Mouse (Mus musculus): ENCODE results near the gene Stat6. TPM values are rescaled to one million over a fixed set of nuclear protein-coding genes. Genes with fewer than 3 reads are reported as not detected.
A peak's percentile ranks its signal among the peaks of the same experiment; 100 is the strongest.
"Not testable (repeated sequence)": the region's sequence is repeated elsewhere in the genome, so short reads cannot be mapped to it uniquely, and the experiment has no call there.

Gene Stat6
- polyA plus RNA-seq, 1 experiment from 2014 or later, result 5.0 TPM

GRCm38 (mm10) chr10:127631261-127632214 lies 11.2 kb upstream of the Stat6 start:
- Histone ChIP-seq H3K4me1 (no peaks in the 10 kb centered on the region), H3K27ac (replicated peaks) (no peak overlapping the region), H3K4me3 (replicated peaks) (no peak overlapping the region), H3K9ac (replicated peaks) (no peak overlapping the region), H3K9me3 (replicated peaks) (no peaks in the 10 kb centered on the region), H3K4me2 (no peak overlapping the region), H3K36me3 (no peaks in the 10 kb centered on the region), H3K27me3 (replicated peaks) (no peaks in the 10 kb centered on the region)
- WGBS, result 89% methylated on average over 10 of the region's 10 CpGs
- ATAC-seq (ENCODE audit: low FRiP score), result no peak

DNA sequence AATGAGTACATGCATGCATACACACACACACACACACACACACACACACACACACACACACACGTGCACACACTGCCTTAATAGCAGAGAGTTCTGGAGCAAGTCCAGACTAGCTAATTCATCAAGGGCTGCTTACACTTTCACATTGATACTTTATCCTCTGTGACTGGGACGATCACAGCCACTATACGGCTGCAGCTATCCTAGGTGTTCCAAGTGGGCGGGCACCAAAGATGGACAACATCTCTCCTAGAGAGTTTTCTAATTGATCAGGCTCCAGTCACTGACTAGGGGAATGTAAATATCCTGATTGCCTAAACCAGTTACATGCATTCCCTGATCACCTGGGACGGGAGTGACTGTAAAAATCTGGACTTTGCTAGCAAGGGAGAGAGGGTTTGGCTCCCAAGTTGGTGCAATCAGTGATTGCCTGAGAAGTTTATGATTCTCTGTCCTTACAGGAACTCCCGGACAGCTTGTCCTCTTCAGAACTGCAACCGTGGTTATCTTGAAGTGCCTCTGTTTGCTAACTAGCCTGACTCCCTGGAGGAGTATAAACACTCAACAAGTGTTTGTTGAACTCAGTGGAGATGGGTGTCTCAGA lies 10.0 kb upstream of the Stat6 start:
- 68% methylated on average over 7 of the region's 7 CpGs for WGBS
- no peak overlapping the region for H3K4me2 ChIP-seq
- no peak overlapping the region for H3K9ac ChIP-seq (replicated peaks)
- H3K27ac ChIP-seq (replicated peaks), result no peak overlapping the region
- H3K36me3 ChIP-seq, result no peaks in the 10 kb centered on the region
- no peak overlapping the region for H3K4me3 ChIP-seq (replicated peaks)
- no peak for ATAC-seq (ENCODE audit: low FRiP score)
- no peaks in the 10 kb centered on the region for H3K4me1 ChIP-seq
- no peaks in the 10 kb centered on the region for H3K27me3 ChIP-seq (replicated peaks)
- H3K9me3 ChIP-seq (replicated peaks), result no peaks in the 10 kb centered on the region

DNA sequence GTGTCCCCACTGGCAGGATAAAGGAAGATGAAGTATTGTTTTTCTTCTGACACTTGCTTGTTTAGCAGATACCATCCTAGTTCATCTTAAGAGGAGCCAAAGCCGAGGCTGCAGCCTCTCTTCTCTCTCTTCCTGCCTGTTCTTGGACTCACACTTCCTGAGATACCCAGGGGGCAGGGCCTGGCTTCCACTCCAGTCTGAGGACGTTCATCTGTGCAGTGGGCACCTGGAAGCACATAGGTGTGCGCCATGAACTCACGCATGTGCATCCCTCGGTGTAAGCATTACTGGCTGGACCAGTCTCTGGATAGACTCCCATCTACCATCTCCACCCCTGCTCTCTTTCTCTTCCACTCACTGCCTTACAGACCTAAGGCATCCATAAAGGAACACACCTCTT lies 2.4 kb upstream of the Stat6 start:
- Histone ChIP-seq H3K4me3 (replicated peaks) (no peak overlapping the region), H3K9ac (replicated peaks) (no peak overlapping the region), H3K27me3 (replicated peaks) (peaks cover 31% of the 10 kb centered on the region), H3K4me1 (peaks cover 24% of the 10 kb centered on the region), H3K9me3 (replicated peaks) (no peaks in the 10 kb centered on the region), H3K4me2 (no peak overlapping the region), H3K36me3 (no peaks in the 10 kb centered on the region), H3K27ac (replicated peaks) (no peak overlapping the region)
- no peak for ATAC-seq (ENCODE audit: low FRiP score)
- WGBS, result 71% methylated on average over 5 of the region's 5 CpGs

DNA sequence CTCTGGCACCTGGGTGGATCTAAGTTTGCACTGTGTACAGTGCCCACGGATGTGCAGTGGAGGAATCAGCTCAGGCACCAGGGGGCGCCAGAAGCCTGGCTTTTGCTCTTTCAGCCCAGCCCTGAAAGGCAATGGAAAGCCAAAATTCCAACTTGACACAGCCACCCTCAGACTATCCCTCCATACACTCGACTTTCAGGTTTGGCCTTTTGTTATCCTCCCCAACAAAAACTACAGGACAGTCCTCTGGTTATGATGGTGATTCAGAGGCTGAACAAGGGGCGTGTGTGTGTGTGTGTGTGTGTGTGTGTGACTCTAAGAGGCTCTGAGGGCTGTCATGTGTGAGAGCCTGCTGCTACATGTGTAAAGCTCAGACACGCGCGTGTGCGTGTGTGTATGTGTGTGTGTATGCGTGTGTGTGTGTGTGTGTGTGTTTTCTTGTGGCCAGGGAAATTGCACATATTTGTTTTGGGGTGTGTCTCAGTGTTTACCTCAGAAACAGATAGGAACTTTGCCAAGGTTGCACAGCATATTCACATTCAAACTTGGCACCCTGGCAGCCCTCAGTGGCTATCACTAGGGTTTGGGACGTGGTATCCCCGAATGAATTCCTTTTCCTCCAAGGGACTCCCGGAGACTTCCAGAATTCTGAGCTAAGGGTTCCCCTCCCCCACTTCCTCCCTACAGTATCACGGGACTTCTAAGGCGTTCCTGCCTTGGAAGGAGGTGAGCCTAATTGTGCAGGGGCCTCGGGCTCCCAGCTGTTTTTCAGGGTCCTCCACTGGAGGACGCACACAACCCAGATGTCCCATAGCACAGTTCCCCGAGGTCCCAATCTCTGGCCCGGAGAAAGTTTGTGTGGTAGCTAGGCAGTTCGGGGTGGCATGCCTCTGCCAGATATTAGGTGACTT lies 670 bp upstream of the Stat6 start:
- H3K4me2 ChIP-seq, result peak overlapping the region; percentile 55
- H3K9ac ChIP-seq (replicated peaks), result no peak overlapping the region
- peak; percentile 75; the same call in 1 of the 2 replicates for ATAC-seq (ENCODE audit: low FRiP score)
- no peaks in the 10 kb centered on the region for H3K9me3 ChIP-seq (replicated peaks)
- 10% methylated on average over 19 of the region's 19 CpGs for WGBS
- H3K36me3 ChIP-seq, result no peaks in the 10 kb centered on the region
- H3K4me3 ChIP-seq (replicated peaks), result peak overlapping the region; percentile 38
- H3K27ac ChIP-seq (replicated peaks), result peak overlapping the region; percentile 56; the same call in 1 of the 2 replicates
- peaks cover 24% of the 10 kb centered on the region for H3K4me1 ChIP-seq
- peaks cover 31% of the 10 kb centered on the region for H3K27me3 ChIP-seq (replicated peaks)

- Histone ChIP-seq H3K4me2 (peak overlapping the region; percentile 55), H3K9ac (replicated peaks) (peak overlapping the region; percentile 1), H3K4me3 (replicated peaks) (peak overlapping the region; percentile 38), H3K9me3 (replicated peaks) (no peaks in the 10 kb centered on the region), H3K27ac (replicated peaks) (peak overlapping the region; percentile 56; the same call in 1 of the 2 replicates), H3K27me3 (replicated peaks) (peaks cover 31% of the 10 kb centered on the region), H3K4me1 (peaks cover 24% of the 10 kb centered on the region), H3K36me3 (no peaks in the 10 kb centered on the region)
- WGBS, result 3% methylated on average over 25 of the region's 25 CpGs
- ATAC-seq (ENCODE audit: low FRiP score), result peak; percentile 51; the same call in 1 of the 2 replicates
These were observed 910 bp downstream of the Stat6 start for GRCm38 (mm10) chr10:127643553-127644238.

DNA sequence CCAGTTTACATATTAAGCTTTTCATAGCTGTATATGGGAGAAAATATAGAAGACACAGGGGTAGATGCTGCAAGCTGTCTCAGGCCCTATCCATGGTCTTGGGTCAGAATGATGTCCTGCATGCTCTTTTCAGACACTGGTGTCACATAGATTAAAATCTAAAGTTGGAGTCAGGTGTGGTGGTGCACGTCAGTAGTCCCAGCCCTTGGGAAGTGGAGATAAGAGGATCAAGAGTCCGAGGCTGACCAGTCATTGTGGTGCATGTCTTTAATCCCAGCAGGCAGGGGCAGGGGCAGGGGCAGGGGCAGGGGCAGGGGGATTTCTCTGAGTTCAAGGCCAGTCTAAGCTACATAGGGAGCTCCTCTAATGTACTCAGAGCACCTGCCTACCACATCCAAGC lies 3.0 kb downstream of the Stat6 start:
- 66% methylated on average over 2 of the region's 2 CpGs for WGBS
- Histone ChIP-seq H3K4me3 (replicated peaks) (no peak overlapping the region), H3K4me2 (no peak overlapping the region), H3K9me3 (replicated peaks) (no peaks in the 10 kb centered on the region), H3K9ac (replicated peaks) (no peak overlapping the region), H3K27ac (replicated peaks) (no peak overlapping the region), H3K4me1 (peaks cover 24% of the 10 kb centered on the region), H3K27me3 (replicated peaks) (peaks cover 31% of the 10 kb centered on the region), H3K36me3 (no peaks in the 10 kb centered on the region)
- no peak for ATAC-seq (ENCODE audit: low FRiP score)

GRCm38 (mm10) chr10:127652906-127653638 lies 10.3 kb downstream of the Stat6 start:
- Histone ChIP-seq H3K27me3 (replicated peaks) (no peaks in the 10 kb centered on the region), H3K4me1 (no peaks in the 10 kb centered on the region), H3K36me3 (no peaks in the 10 kb centered on the region), H3K9ac (replicated peaks) (no peak overlapping the region), H3K9me3 (replicated peaks) (no peaks in the 10 kb centered on the region), H3K27ac (replicated peaks) (no peak overlapping the region), H3K4me2 (0 out of 2 replicates have a peak overlapping the region, but pooled peaks have one; percentile 5), H3K4me3 (replicated peaks) (no peak overlapping the region)
- ATAC-seq (ENCODE audit: low FRiP score), result no peak
- WGBS, result 60% methylated on average over 21 of the region's 21 CpGs

DNA sequence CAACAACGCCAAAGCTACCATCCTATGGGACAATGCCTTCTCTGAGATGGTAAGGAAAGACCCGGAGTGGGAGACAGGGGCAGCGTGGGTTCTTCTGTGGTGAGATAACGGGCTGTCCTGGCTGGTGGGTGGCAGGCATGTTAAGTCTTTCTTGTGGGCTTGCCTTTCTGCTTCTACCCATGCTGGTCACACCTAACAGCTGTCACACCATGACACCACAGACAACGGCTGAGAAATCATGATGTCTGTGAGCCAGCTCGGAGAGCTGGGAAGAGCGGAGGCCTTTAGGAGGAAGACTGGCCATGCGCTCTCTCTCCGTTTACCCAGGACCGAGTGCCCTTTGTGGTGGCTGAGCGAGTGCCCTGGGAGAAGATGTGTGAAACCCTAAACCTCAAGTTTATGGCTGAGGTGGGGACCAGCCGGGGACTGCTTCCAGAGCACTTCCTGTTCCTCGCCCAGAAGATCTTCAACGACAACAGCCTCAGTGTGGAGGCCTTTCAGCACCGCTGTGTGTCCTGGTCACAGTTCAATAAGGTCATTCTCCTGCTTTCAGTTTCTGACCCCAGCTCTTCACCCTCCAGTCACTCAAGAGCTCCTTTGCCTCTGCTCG lies 12.3 kb downstream of the Stat6 start:
- Histone ChIP-seq H3K4me2 (no peak overlapping the region), H3K36me3 (no peaks in the 10 kb centered on the region), H3K4me1 (no peaks in the 10 kb centered on the region), H3K9me3 (replicated peaks) (no peaks in the 10 kb centered on the region), H3K27me3 (replicated peaks) (peaks cover 2% of the 10 kb centered on the region), H3K27ac (replicated peaks) (no peak overlapping the region), H3K9ac (replicated peaks) (no peak overlapping the region), H3K4me3 (replicated peaks) (no peak overlapping the region)
- 79% methylated on average over 16 of the region's 16 CpGs for WGBS
- no peak for ATAC-seq (ENCODE audit: low FRiP score)

DNA sequence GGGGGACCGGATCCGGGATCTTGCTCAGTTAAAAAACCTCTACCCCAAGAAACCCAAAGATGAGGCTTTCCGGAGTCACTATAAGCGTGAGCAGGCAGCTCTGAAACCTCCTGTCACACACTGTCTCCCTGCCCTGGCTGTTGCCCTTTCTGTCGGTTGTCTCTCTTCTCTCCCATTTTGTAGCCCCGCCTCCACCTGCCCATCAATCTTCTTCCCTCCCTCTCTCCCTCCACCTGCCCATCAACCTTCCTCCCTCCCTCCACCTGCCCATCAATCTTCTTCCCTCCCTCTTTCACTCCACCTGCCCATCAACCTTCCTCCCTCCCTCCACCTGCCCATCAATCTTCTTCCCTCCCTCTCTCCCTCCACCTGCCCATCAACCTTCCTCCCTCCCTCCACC lies 14.8 kb downstream of the Stat6 start:
- H3K36me3 ChIP-seq; H3K27ac ChIP-seq (replicated peaks); H3K9ac ChIP-seq (replicated peaks); H3K9me3 ChIP-seq (replicated peaks); ATAC-seq (ENCODE audit: low FRiP score); H3K4me2 ChIP-seq; H3K4me3 ChIP-seq (replicated peaks): not testable (repeated sequence)
- WGBS, result 53% methylated on average over 6 of the region's 6 CpGs
- H3K27me3 ChIP-seq (replicated peaks), result peaks cover 27% of the 10 kb centered on the region
- H3K4me1 ChIP-seq, result peaks cover 15% of the 10 kb centered on the region

GRCm38 (mm10) chr10:127658076-127658475 lies 15.3 kb downstream of the Stat6 start:
- Histone ChIP-seq H3K27ac (replicated peaks) (no peak overlapping the region), H3K9ac (replicated peaks) (no peak overlapping the region), H3K9me3 (replicated peaks) (no peaks in the 10 kb centered on the region), H3K4me1 (peaks cover 19% of the 10 kb centered on the region), H3K4me3 (replicated peaks) (no peak overlapping the region), H3K27me3 (replicated peaks) (peaks cover 31% of the 10 kb centered on the region), H3K36me3 (no peaks in the 10 kb centered on the region), H3K4me2 (no peak overlapping the region)
- ATAC-seq (ENCODE audit: low FRiP score), result no peak
- 16% methylated on average over 6 of the region's 6 CpGs for WGBS
